Mouse (Mus musculus): Measurements from ENCODE around the gene Gm44503.

DNA sequence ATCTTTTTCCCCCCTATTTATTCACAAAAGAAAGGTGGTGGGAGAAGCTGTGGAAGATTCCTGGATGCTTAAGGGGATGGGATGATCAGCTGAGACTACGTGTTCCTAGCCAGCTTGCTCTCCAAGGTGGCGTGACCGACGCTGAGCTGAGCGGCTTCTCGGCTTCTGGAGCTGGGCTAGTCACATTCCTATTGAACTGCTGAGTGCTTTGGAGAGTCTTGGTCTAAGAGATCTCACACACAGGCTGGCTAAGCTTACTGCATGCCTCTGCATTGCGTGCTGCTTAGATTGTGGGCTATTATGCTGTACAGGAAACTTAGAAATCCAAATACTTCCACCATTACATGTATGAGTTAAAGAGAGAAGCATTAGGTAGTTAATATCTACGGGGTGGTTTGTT, 45.4 kb downstream of the Gm44503 start:
- TF ChIP-seq CTCF (IDR thresholded peaks at IDR 0.05) (no peak), POLR2A (IDR thresholded peaks at IDR 0.05; ENCODE audit: insufficient read depth, low read depth, low read length) (no peak), EP300 (IDR thresholded peaks at IDR 0.05; ENCODE audit: insufficient read depth, low read depth, low read length) (no peak)
